Mouse (Mus musculus) gastrocnemius, postnatal 36 days (tissue): ENCODE measurements at regions not wholly inside any gene's neighbourhood (a gene's known extent, or its start where the extent isn't known, plus 50 kb on each side); places are given as distances from the start of the nearest gene placed in this dataset.

ENCODE experiments used
- DNase-seq, 2 experiments: peaks; one replicate each; pipeline ENCODE4 v3.0.0; 2022
- intact Hi-C: fragments of 180-260 bp; cut with DNase I; formaldehyde crosslinking; loops from one replicate; pipeline ENCODE4 v1.15.1; 2025

DNA sequence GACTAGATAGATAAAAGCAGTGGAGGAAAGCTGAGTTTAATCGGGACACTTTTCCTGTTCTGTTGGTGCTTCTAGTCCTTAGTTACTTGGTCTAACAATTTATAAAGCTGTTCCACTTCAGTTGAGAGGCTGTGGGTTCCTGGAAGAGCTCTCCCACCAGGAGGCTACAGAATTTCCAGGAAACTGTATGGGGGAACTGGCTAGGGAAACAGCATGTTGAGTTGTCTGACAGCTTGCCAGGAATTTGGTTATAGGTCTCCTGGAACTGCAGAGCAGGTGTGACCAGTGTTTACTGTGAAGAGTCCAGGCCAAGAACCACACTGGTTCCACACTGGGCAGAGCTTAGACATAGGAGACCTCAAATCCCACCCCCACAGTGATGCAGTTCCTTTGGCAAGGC lies 65.0 kb upstream of the Pik3cg start:
- intact Hi-C loops = no loop called here
- no peak for DNase-seq

DNA sequence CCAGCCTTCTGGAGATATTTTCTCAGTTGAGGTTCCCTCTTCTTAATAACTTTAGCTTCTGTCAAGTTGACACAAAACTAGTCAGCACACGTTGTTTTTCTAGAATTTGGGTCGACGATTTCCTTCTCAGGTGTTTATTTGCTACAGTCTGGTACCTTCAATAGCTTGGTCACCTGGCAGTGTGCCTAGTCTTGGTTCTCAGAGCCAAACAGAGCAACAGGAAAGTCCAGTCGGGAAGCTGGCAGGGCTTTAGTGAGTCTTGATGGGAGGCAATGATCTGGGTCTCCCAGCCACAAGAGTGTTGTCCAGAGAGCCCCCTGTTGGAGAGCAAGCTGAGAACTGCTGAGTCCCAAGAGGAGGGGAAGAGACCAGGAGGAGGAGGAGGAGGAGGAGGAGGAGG lies 71.4 kb upstream of the Pik3cg start:
- no peak for DNase-seq
- intact Hi-C loops = no loop called here

DNA sequence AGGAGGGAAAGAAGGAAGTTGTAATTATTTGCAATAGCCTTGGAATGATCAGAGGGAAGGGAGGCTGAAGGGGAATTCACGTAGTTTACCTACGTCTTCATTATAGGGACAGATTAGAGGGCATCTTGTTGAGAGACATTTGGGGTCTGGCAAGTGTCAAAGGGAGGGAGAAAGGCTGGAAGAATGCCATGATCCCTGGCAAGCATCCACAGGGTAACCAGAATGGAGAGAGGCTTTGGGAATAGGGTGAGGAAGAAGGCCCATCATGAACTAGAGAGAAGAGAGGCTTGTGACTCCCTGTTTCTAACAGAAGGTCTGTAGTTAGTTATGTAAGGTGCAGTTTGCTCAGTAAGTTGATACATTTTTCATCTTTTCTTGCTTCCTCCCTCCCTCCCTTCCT lies 71.8 kb upstream of the Pik3cg start:
- intact Hi-C loops = no loop called here
- DNase-seq = no peak

DNA sequence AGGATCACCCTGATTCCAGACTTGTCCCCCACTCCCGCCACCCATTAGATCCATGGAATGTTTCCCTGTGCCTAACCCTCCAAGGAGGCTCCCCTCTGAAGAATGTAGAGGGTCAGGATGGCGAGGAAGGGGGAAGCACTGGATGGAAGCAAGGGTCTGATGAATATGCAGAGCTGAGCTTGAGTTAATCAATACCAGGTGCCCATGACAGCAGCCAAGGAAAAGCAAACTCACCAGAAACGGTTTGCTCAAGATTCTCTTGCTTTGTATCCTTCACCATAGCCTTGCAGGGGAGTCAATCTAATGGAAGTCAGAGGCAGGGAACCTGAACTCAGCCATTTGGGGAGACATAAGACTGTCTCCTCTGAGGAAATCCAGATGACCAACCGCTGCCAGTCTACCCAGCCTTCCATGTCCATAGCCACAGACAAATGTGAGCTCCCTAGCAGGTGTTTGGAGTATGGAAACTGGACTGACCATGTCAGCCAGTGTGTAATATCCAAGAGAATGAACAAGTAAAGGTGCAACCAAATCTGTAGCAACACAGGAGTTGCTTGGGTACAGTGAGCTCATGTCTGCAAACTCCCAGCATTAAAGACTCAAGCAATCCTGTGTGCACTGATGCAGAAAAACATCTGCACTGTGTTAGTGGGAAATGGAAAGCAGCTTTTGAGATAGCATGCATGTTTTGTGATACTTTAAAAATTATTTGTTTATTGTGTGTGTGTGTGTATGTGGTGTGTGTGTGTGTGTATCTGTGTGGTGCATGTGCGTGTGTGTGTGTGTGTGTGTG lies 74.1 kb upstream of the Pik3cg start:
- intact Hi-C loops = no loop called here
- DNase-seq = no peak

- intact Hi-C loops = no loop called here
- DNase-seq = no peak
These were observed 76.6 kb upstream of the Pik3cg start for GRCm38 (mm10) chr12:32285039-32285438.

- intact Hi-C loops = no loop called here
These were observed 78.2 kb upstream of the Pik3cg start for GRCm38 (mm10) chr12:32286652-32287051.

GRCm38 (mm10) chr12:32291145-32291544 lies 82.7 kb upstream of the Pik3cg start:
- intact Hi-C loops = loop anchor here (5.0 kb wide), 2 partner anchors 86 to 606 kb away; partner anchors contain the start of gene Ccdc71l
- DNase-seq = no peak

More at GRCm38 (mm10) chr12:32286652-32287051, 78.2 kb upstream of the Pik3cg start:
- no peak for DNase-seq

GRCm38 (mm10) chr12:32291962-32292748 lies 83.7 kb upstream of the Pik3cg start:
- intact Hi-C loops = loop anchor here (5.0 kb wide), 2 partner anchors 85 to 605 kb away; partner anchors contain the start of gene Ccdc71l
- peak; percentile 21 to 57 for DNase-seq

GRCm38 (mm10) chr12:32292749-32293128 lies 84.3 kb upstream of the Pik3cg start:
- intact Hi-C loops = loop anchor here (5.0 kb wide), 2 partner anchors 85 to 605 kb away; partner anchors contain the start of gene Ccdc71l
- no peak for DNase-seq

DNA sequence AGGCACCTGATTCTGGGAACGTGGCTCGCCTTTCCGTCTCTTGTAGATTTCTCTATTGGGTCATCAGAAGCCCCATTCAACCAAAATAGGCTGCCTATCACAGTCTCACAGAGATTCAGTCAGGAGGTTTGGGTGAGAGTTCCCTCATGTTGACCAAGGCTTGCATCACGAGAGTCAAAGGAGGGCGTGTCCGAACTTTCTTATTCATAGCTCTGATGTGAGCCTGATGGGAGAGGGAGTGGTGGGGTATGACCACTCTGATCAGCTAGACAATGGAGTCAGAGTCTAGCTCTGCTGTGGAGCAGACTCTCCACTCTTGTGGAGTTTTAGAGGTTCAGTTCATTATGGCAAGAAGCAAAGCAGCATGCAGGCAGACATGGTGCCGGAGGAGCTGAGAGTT lies 81.1 kb upstream of the Ccdc71l start:
- intact Hi-C loops = loop anchor here (5.0 kb wide), 1 partner anchor 155 kb away; no protein-coding TSS in a partner anchor
- no peak for DNase-seq

DNA sequence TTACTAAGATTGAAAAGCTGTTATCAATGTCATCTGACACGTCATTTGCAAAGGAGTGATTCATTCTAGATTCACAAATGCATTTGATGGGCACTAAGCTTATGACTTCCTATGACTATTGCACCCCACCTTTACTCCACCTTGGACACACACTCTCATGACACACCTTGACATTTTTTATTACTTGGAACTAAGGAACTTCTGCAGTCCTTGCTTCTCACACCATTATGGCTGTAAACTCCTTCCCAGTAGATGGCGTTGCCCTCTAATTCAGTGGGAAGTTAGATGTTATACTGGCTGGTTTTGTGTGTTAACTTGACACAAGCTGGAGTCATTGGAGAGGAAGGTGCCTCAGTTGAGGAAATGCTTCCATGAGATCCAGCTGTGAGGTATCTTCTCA lies 78.8 kb upstream of the Ccdc71l start:
- intact Hi-C loops = loop anchor here (5.0 kb wide), 1 partner anchor 153 kb away; no protein-coding TSS in a partner anchor
- no peak for DNase-seq

- no peak for DNase-seq
- intact Hi-C loops = no loop called here
These were observed 72.8 kb upstream of the Ccdc71l start for GRCm38 (mm10) chr12:32305736-32306135.

DNA sequence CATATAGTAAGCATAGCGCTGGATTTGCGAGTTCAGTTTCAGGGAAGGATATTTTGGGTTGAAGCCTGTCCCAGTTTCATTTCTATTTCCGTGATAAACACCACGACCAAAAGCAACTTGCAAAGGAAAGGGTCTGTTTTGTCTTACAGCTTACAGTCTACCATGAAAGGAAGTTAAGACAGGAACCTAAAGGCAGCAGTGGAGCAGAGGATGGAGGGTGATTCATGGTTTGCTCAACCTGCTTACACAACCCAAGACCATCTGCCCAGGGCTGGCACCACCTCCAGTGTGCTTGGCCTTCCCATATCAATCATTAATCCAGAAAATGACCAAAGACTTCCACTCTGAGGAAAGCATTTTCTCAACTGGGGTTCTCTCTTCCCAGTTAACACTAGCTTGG lies 72.2 kb upstream of the Ccdc71l start:
- DNase-seq = no peak
- intact Hi-C loops = no loop called here

DNA sequence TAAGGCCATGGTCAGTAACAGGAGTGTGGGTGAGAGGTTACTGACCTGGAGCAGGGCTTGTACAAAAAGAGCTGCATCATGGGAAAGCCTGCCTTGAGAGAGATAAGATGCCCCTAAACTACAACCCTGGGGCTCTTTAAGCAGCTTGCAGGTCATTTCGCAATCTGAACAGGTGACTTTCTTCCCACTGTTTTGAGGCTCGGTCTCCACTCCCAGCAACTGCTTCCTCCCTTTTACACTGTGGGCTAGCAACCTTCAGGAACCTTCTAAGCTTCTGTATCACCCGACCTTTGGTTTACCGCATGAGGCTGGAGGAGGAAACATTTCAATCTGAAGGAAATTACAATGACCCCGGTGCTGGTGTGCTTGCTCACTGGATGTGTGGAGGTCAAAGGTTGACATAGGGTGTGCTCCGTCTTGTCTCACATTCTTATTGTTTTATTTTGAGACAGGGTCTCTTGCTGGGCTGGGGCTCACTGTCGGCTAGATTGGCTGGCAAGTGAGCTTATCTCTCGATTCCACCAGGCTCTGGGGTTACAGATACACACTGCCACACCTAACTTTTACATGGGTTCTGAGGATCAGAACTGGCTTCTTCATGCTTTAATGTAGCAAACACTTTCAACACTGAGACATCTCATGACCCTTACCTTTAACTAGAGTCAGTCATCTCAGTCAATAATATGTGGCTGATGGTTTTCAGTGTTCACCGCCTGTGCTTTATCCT lies 71.1 kb upstream of the Ccdc71l start:
- no peak for DNase-seq

GRCm38 (mm10) chr12:32315099-32315783 lies 63.3 kb upstream of the Ccdc71l start:
- no peak for DNase-seq
- intact Hi-C loops = no loop called here

More for the DNA sequence above, 71.1 kb upstream of the Ccdc71l start:
- intact Hi-C loops = no loop called here
